Mouse (Mus musculus): ENCODE results near the gene Dlg2. TPM values are rescaled to one million over a fixed set of nuclear protein-coding genes. Genes with fewer than 3 reads are reported as not detected.

The Dlg2 gene
- polyA plus RNA-seq, 1 experiment: 0.01 TPM

GRCm38 (mm10) chr7:92125886-92126285, 1649.4 kb downstream of the Dlg2 start:
- TF ChIP-seq CTCF (IDR thresholded peaks at IDR 0.05; ENCODE audit: control insufficient read depth, insufficient read depth, insufficient read length): no peak
- no peak for TF ChIP-seq MYOG (IDR thresholded peaks at IDR 0.05; ENCODE audit: control insufficient read depth, extremely low read depth, insufficient read length)
- no peak for TF ChIP-seq FOSL1 (IDR thresholded peaks at IDR 0.05; ENCODE audit: insufficient read depth, low read length, poor library complexity, severe bottlenecking)
- TF ChIP-seq MYOD1 (IDR thresholded peaks at IDR 0.05; ENCODE audit: control insufficient read depth, insufficient read length, low read depth): no peak
- no peak for TF ChIP-seq MAX (IDR thresholded peaks at IDR 0.05)
- TF ChIP-seq CEBPB (IDR thresholded peaks at IDR 0.05; ENCODE audit: low read depth): no peak
- TF ChIP-seq USF1 (IDR thresholded peaks at IDR 0.05; ENCODE audit: low read depth): no peak
- Histone ChIP-seq H3K4me3 (ENCODE audit: insufficient read depth, poor library complexity, severe bottlenecking) (no peak overlapping the region), H3K79me3 (ENCODE audit: low read depth) (no peaks in the 10 kb centered on the region), H3ac (ENCODE audit: control insufficient read depth, insufficient read length, low read depth) (no peak overlapping the region), H3K27me3 (ENCODE audit: control insufficient read depth, insufficient read depth, insufficient read length) (no peaks in the 10 kb centered on the region), H3K79me2 (ENCODE audit: control insufficient read depth, insufficient read depth) (no peaks in the 10 kb centered on the region), H3K36me3 (ENCODE audit: control insufficient read depth, insufficient read depth) (no peaks in the 10 kb centered on the region)

GRCm38 (mm10) chr7:92134301-92134700, 1657.8 kb downstream of the Dlg2 start:
- Histone ChIP-seq H3ac (ENCODE audit: control insufficient read depth, insufficient read length, low read depth) (no peak overlapping the region), H3K4me3 (ENCODE audit: insufficient read depth, poor library complexity, severe bottlenecking) (no peak overlapping the region), H3K79me3 (ENCODE audit: low read depth) (no peaks in the 10 kb centered on the region), H3K79me2 (ENCODE audit: control insufficient read depth, insufficient read depth) (no peaks in the 10 kb centered on the region), H3K27me3 (ENCODE audit: control insufficient read depth, insufficient read depth, insufficient read length) (no peaks in the 10 kb centered on the region), H3K36me3 (ENCODE audit: control insufficient read depth, insufficient read depth) (no peaks in the 10 kb centered on the region)
- TF ChIP-seq CEBPB (IDR thresholded peaks at IDR 0.05; ENCODE audit: low read depth) (no peak), FOSL1 (IDR thresholded peaks at IDR 0.05; ENCODE audit: insufficient read depth, low read length, poor library complexity, severe bottlenecking) (no peak), MYOG (IDR thresholded peaks at IDR 0.05; ENCODE audit: control insufficient read depth, extremely low read depth, insufficient read length) (no peak), MAX (IDR thresholded peaks at IDR 0.05) (no peak), USF1 (IDR thresholded peaks at IDR 0.05; ENCODE audit: low read depth) (no peak), CTCF (IDR thresholded peaks at IDR 0.05; ENCODE audit: control insufficient read depth, insufficient read depth, insufficient read length) (no peak), MYOD1 (IDR thresholded peaks at IDR 0.05; ENCODE audit: control insufficient read depth, insufficient read length, low read depth) (no peak)

GRCm38 (mm10) chr7:92135624-92136023, 1659.2 kb downstream of the Dlg2 start:
- TF ChIP-seq FOSL1 (IDR thresholded peaks at IDR 0.05; ENCODE audit: insufficient read depth, low read length, poor library complexity, severe bottlenecking) (no peak), USF1 (IDR thresholded peaks at IDR 0.05; ENCODE audit: low read depth) (no peak), MYOG (IDR thresholded peaks at IDR 0.05; ENCODE audit: control insufficient read depth, extremely low read depth, insufficient read length) (no peak), MAX (IDR thresholded peaks at IDR 0.05) (no peak), CTCF (IDR thresholded peaks at IDR 0.05; ENCODE audit: control insufficient read depth, insufficient read depth, insufficient read length) (no peak), MYOD1 (IDR thresholded peaks at IDR 0.05; ENCODE audit: control insufficient read depth, insufficient read length, low read depth) (no peak), CEBPB (IDR thresholded peaks at IDR 0.05; ENCODE audit: low read depth) (no peak)
- no peaks in the 10 kb centered on the region for H3K36me3 ChIP-seq (ENCODE audit: control insufficient read depth, insufficient read depth)
- no peaks in the 10 kb centered on the region for H3K79me2 ChIP-seq (ENCODE audit: control insufficient read depth, insufficient read depth)
- no peak overlapping the region for H3ac ChIP-seq (ENCODE audit: control insufficient read depth, insufficient read length, low read depth)
- H3K4me3 ChIP-seq (ENCODE audit: insufficient read depth, poor library complexity, severe bottlenecking): no peak overlapping the region
- H3K27me3 ChIP-seq (ENCODE audit: control insufficient read depth, insufficient read depth, insufficient read length): no peaks in the 10 kb centered on the region
- no peaks in the 10 kb centered on the region for H3K79me3 ChIP-seq (ENCODE audit: low read depth)

DNA sequence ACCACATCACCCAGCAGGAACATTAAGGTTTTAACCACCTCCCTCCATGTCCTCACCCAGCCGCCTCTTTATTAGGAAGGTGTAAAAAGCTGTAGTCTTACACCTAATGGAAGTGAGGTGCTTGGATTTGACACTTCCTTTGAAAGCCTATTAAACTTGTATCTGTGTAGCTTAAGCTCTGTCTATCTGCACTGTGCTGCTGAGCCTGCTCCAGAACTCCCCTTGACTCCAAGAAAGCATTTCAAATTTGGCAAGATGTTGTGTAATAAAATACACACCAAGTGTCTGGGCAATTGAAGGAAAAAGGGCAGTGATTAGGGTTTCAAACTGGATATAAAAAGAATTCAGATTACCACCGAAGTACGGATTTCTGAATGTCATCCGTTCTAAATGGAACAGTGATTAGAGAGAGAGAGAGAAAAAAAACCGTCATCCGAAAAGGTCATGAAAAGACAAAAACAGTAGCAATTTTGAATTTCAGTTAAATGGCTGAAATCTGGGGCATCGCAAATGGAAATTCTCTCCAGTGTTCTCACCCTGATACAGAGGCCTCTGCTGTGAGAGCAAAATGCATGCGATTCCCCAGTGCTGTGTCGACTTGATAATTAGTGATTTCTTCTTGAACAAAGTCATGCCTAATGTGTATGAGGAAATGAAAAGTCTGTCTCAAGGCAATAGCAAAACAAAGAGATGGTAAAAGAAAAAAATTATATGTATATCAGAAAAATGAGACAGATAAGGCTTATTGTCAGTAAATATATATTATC, 1663.8 kb downstream of the Dlg2 start:
- TF ChIP-seq MYOD1 (IDR thresholded peaks at IDR 0.05; ENCODE audit: control insufficient read depth, insufficient read length, low read depth): no peak
- TF ChIP-seq CEBPB (IDR thresholded peaks at IDR 0.05; ENCODE audit: low read depth): no peak
- no peak for TF ChIP-seq MAX (IDR thresholded peaks at IDR 0.05)
- no peak for TF ChIP-seq USF1 (IDR thresholded peaks at IDR 0.05; ENCODE audit: low read depth)
- no peak for TF ChIP-seq CTCF (IDR thresholded peaks at IDR 0.05; ENCODE audit: control insufficient read depth, insufficient read depth, insufficient read length)
- no peak for TF ChIP-seq FOSL1 (IDR thresholded peaks at IDR 0.05; ENCODE audit: insufficient read depth, low read length, poor library complexity, severe bottlenecking)
- no peak for TF ChIP-seq MYOG (IDR thresholded peaks at IDR 0.05; ENCODE audit: control insufficient read depth, extremely low read depth, insufficient read length)
- H3ac ChIP-seq (ENCODE audit: control insufficient read depth, insufficient read length, low read depth): no peak overlapping the region
- H3K79me2 ChIP-seq (ENCODE audit: control insufficient read depth, insufficient read depth): no peaks in the 10 kb centered on the region
- H3K4me3 ChIP-seq (ENCODE audit: insufficient read depth, poor library complexity, severe bottlenecking): no peak overlapping the region
- no peaks in the 10 kb centered on the region for H3K36me3 ChIP-seq (ENCODE audit: control insufficient read depth, insufficient read depth)
- no peaks in the 10 kb centered on the region for H3K27me3 ChIP-seq (ENCODE audit: control insufficient read depth, insufficient read depth, insufficient read length)
- H3K79me3 ChIP-seq (ENCODE audit: low read depth): no peaks in the 10 kb centered on the region

DNA sequence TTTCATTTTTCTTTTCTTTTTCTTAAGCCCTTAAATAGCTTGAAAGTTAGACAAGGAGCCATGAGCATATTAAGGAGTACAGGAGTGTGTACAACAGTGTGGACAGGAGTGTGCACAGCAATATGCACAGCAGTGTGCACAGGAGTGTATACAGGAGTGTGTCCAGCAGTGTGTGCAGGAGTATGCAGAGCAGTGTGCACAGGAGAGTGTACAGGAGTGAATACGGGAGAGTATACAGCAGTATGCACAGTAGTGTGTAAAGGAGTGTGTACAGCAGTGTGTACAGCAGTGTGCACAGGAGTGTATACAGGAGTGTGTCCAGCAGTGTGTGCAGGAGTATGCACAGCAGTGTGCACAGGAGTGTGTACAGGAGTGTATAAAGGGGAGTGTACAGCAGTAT, 1671.0 kb downstream of the Dlg2 start:
- Histone ChIP-seq H3K4me3 (ENCODE audit: insufficient read depth, poor library complexity, severe bottlenecking) (no peak overlapping the region), H3K36me3 (ENCODE audit: control insufficient read depth, insufficient read depth) (no peaks in the 10 kb centered on the region), H3K79me3 (ENCODE audit: low read depth) (no peaks in the 10 kb centered on the region), H3K27me3 (ENCODE audit: control insufficient read depth, insufficient read depth, insufficient read length) (no peaks in the 10 kb centered on the region), H3K79me2 (ENCODE audit: control insufficient read depth, insufficient read depth) (no peaks in the 10 kb centered on the region), H3ac (ENCODE audit: control insufficient read depth, insufficient read length, low read depth) (no peak overlapping the region)
- no peak for TF ChIP-seq CTCF (IDR thresholded peaks at IDR 0.05; ENCODE audit: control insufficient read depth, insufficient read depth, insufficient read length)
- no peak for TF ChIP-seq MYOG (IDR thresholded peaks at IDR 0.05; ENCODE audit: control insufficient read depth, extremely low read depth, insufficient read length)
- TF ChIP-seq MYOD1 (IDR thresholded peaks at IDR 0.05; ENCODE audit: control insufficient read depth, insufficient read length, low read depth): no peak
- no peak for TF ChIP-seq MAX (IDR thresholded peaks at IDR 0.05)
- TF ChIP-seq CEBPB (IDR thresholded peaks at IDR 0.05; ENCODE audit: low read depth): no peak

All from C2C12 (cell line).